Mouse (Mus musculus): Measurements from ENCODE around the gene Gnb1.

DNA sequence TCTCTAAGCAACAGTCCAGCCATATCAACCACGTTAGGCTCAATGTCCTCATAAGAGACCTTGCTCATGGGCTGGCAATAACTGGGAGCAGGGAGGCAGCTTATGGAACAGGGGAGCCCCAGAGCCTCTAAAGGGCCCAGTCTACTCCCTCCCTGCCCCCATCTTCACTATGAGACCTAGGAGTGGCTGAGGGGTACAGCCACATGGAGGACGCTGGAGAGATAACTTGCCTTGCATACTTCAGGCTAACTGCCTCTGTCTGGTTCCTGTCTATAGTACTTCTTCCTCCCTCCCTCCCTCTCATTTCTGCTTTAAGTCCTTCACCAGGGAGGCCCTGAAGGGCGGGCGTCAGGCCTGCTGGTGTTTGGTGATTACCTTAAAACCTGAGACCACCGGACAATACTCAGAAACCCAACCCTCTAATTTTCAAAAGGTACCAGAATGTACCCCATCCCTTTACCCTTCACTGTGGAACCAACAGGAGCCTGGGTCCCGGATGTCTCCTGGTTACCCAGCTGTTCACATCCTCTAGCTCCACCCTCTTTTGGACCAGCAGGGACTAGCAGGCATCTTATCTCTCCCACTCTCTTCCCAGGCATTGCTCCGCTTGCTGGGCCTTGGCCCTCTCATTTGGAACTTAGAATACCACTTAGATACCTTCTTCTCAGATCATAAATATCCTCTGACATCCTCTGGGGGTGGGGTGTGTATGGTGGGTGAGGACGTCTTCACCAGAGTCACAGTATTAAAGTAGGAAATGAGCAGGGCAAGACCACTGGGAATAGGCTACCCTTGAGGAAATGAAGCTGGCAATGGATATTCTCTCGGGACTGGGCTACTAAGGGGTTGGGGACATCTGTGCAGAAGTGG lies 1.8 kb upstream of the Gnb1 start:
- TF ChIP-seq NANOG (IDR thresholded peaks at IDR 0.05; ENCODE audit: borderline replicate concordance, low read length) (no peak), POU5F1 (IDR thresholded peaks at IDR 0.05; ENCODE audit: borderline replicate concordance, low read length) (no peak)
